Mouse (Mus musculus) testis, adult 2 months (tissue): Measurements from ENCODE around the gene Tpcn2.

ENCODE experiments used
- CTCF ChIP-seq: fragments of 200-500 bp; IDR thresholded peaks from 2 replicates; pipeline ENCODE4 v1.5.1; 2012; ENCODE audit warnings: low read depth, mild to moderate bottlenecking, inconsistent platforms, low read length, moderate library complexity; ENCODE audit not compliant: control insufficient read depth, insufficient read depth, insufficient replicate concordance
- POLR2A ChIP-seq: fragments of 200-500 bp; IDR thresholded peaks from 2 replicates; pipeline ENCODE4 v1.6.1; 2012; ENCODE audit warnings: low read depth, mild to moderate bottlenecking, inconsistent platforms, low read length, moderate library complexity; ENCODE audit not compliant: control insufficient read depth

DNA sequence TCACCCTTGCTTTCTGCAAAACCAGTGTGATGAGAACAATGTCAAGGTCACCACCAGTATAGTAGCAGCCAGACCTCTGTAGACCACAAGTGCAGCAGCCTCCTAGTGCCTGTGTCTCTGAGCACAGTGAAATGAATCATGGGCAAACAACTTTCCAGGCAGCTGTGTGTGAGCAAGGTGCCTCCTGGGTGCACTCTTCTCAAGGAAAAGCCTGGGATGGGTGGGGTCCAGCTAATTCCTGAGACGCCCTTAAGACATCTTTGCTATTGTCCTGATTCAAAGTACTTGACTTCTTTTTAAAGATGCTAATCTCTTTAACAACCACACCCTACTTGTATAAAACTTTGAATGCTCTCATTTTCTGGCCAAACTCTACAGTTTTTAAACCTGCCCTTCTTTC lies 144.7 kb downstream of the Tpcn2 start:
- TF ChIP-seq CTCF (no peak), POLR2A (no peak)
